Mouse (Mus musculus): ENCODE results near the gene Rsl1.
A peak's percentile ranks its signal among the peaks of the same experiment; 100 is the strongest.
"Not testable (repeated sequence)": the region's sequence is repeated elsewhere in the genome, so short reads cannot be mapped to it uniquely, and the experiment has no call there.

Rsl1 gene

GRCm38 (mm10) chr13:67172991-67173722 lies at the start of gene Rsl1:
Rsl1 (plus strand) TSS chr13:67173182.
- peak; percentile 70 to 71 for DNase-seq

- no peak for DNase-seq
Observed at GRCm38 (mm10) chr13:67124460-67124859, 48.5 kb upstream of the Rsl1 start.

GRCm38 (mm10) chr13:67127507-67127906 lies 45.5 kb upstream of the Rsl1 start:
- not testable (repeated sequence) for DNase-seq

GRCm38 (mm10) chr13:67128038-67128721 lies 44.8 kb upstream of the Rsl1 start:
- DNase-seq = peak; percentile 88 to 90

- DNase-seq = not testable (repeated sequence)
Observed at GRCm38 (mm10) chr13:67166122-67166521, 6.9 kb upstream of the Rsl1 start.

- peak in 1 of 2 experiments; percentile 10 for DNase-seq
Observed at GRCm38 (mm10) chr13:67173723-67174055, 707 bp downstream of the Rsl1 start.

GRCm38 (mm10) chr13:67194340-67194894 lies 21.4 kb downstream of the Rsl1 start, which contains the start of gene Zfp455:
Zfp455 (plus strand) TSS chr13:67194506.
- DNase-seq = peak; percentile 67 to 68

- no peak for DNase-seq
Observed at GRCm38 (mm10) chr13:67201656-67202055, 28.7 kb downstream of the Rsl1 start.

- no peak for DNase-seq
Observed at GRCm38 (mm10) chr13:67214015-67214607, 41.1 kb downstream of the Rsl1 start.

Measured in cerebellum, adult 18-20 months (tissue).